In genomic region chr6:42362074-42362473, GRCm38 (mm10) we compare ENCODE assay signal across 24 mouse cellular contexts. TPM values are rescaled to one million over a fixed set of nuclear protein-coding genes. Genes with fewer than 3 reads are reported as not detected.
A peak's percentile ranks its signal among the peaks of the same experiment; 100 is the strongest.
DNase-seq lines count a peak whose midpoint lies in the region; ATAC-seq and TF ChIP-seq lines count a peak whose summit lies in the region.
"Had no signal": no experiment of that assay in that cellular context is flagged by ENCODE, and none has a peak within 500 bp of the region (broad histone marks: within the 10 kb centered on the region; RNA-seq: fewer than 3 reads in every experiment).

No protein-coding gene starts in this region.

- H3K4me3 ChIP-seq in heart, embryonic 14.5 days (ENCODE audit: control insufficient read depth in 1 of 2, insufficient read depth in 1 of 2, low read depth in 1 of 2, low read length in 2 of 2) = no peak overlapping the region
- no peak overlapping the region for H3K4me3 ChIP-seq in heart, embryonic 11.5 days (ENCODE audit: low read depth, low read length)
- no peak overlapping the region for H3K4me3 ChIP-seq in heart, embryonic 16.5 days (ENCODE audit: low read length)
- H3K4me3 ChIP-seq in left cerebral cortex, adult 2 months = no peak overlapping the region
- H3K4me3 ChIP-seq: gastrocnemius, adult 2 months; hindbrain, embryonic 12.5 days; limb, embryonic 13.5 days; liver, embryonic 13.5 days; neural tube, embryonic 12.5 days had no signal

- H3K36me3 ChIP-seq in heart, embryonic 14.5 days (ENCODE audit: control insufficient read depth, insufficient read depth, low read length) = peaks cover 48% of the 10 kb centered on the region
- H3K36me3 ChIP-seq in heart, embryonic 11.5 days (ENCODE audit: control insufficient read depth, insufficient read depth, low read length) = peaks cover 24% of the 10 kb centered on the region
- peaks cover 26% of the 10 kb centered on the region for H3K36me3 ChIP-seq in heart, embryonic 16.5 days (ENCODE audit: control insufficient read depth, insufficient read depth)

- peaks cover 29 to 43% of the 10 kb centered on the region in 2 experiments for H3K4me1 ChIP-seq in heart, embryonic 14.5 days (ENCODE audit: control insufficient read depth in 2 of 2, insufficient read depth in 2 of 2, low read length in 2 of 2)
- peaks cover 42% of the 10 kb centered on the region for H3K4me1 ChIP-seq in heart, embryonic 11.5 days (ENCODE audit: control insufficient read depth, insufficient read depth, low read length)
- H3K4me1 ChIP-seq in heart, embryonic 16.5 days (ENCODE audit: control insufficient read depth, insufficient read depth, low read length) = peaks cover 47% of the 10 kb centered on the region
- H3K4me1 ChIP-seq: hindbrain, embryonic 12.5 days; neural tube, embryonic 12.5 days had no signal

- no peak for TF ChIP-seq CTCF in left cerebral cortex, adult 2 months (IDR thresholded peaks at IDR 0.05)

- H3K4me2 ChIP-seq in heart, embryonic 14.5 days (ENCODE audit: low read length) = no peak overlapping the region
- H3K4me2 ChIP-seq in heart, embryonic 11.5 days = no peak overlapping the region
- H3K4me2 ChIP-seq in heart, embryonic 16.5 days (ENCODE audit: low read depth, low read length) = no peak overlapping the region
- H3K4me2 ChIP-seq: hindbrain, embryonic 12.5 days; limb, embryonic 13.5 days; liver, embryonic 13.5 days; midbrain, embryonic 11.5 days; neural tube, embryonic 12.5 days had no signal

- no peaks in the 10 kb centered on the region for H3K9me3 ChIP-seq in heart, embryonic 14.5 days (ENCODE audit: control insufficient read depth, low read length)
- no peaks in the 10 kb centered on the region for H3K9me3 ChIP-seq in heart, embryonic 11.5 days (replicated peaks; ENCODE audit: control insufficient read depth, low read length)
- no peaks in the 10 kb centered on the region for H3K9me3 ChIP-seq in heart, embryonic 16.5 days (replicated peaks; ENCODE audit: control insufficient read depth, low read length)
- H3K9me3 ChIP-seq: hindbrain, embryonic 12.5 days; limb, embryonic 13.5 days; liver, embryonic 13.5 days; neural tube, embryonic 12.5 days had no signal

- H3K27me3 ChIP-seq in heart, embryonic 14.5 days (ENCODE audit: control insufficient read depth, insufficient read depth, low read length) = no peaks in the 10 kb centered on the region
- H3K27me3 ChIP-seq in heart, embryonic 11.5 days (ENCODE audit: control insufficient read depth, insufficient read depth, low read length) = no peaks in the 10 kb centered on the region
- H3K27me3 ChIP-seq in heart, embryonic 16.5 days (ENCODE audit: control insufficient read depth, insufficient read depth, low read length) = no peaks in the 10 kb centered on the region
- H3K27me3 ChIP-seq: hindbrain, embryonic 12.5 days; limb, embryonic 13.5 days; liver, embryonic 13.5 days; neural tube, embryonic 12.5 days had no signal

- DNase-seq in ovary, adult 18-20 months (ENCODE audit: low spot score) = peak; percentile 68
- DNase-seq in ovary, postnatal 36 days (ENCODE audit: low spot score) = no peak
- no peak for DNase-seq in gastrocnemius, postnatal 36 days
- no peak for DNase-seq in left cerebral cortex, adult 2 months (ENCODE audit: extremely low spot score in 1 of 2, low spot score in 2 of 2)
- DNase-seq: cerebellum, postnatal 25 days; embryo, embryonic 11 days; gastrocnemius, adult 2 months; kidney, adult 18-20 months; liver, embryonic 13.5 days; spleen, adult 18-20 months had no signal

- 38% methylated on average over 1 of the region's 1 CpGs for WGBS in heart, embryonic 14.5 days
- WGBS in heart, embryonic 11.5 days (ENCODE audit: insufficient replicate concordance) = 57% methylated on average over 1 of the region's 1 CpGs
- WGBS in heart, embryonic 16.5 days = 42% methylated on average over 1 of the region's 1 CpGs

- intact Hi-C loops in gastrocnemius, postnatal 36 days (cut with DNase I) = no loop called here
- intact Hi-C loops in left cerebral cortex, adult 2 months (cut with DNase I) = no loop called here

- peak overlapping the region; percentile 10 to 57; a peak in 3 of 4 replicates for H3K27ac ChIP-seq in heart, embryonic 14.5 days (replicated peaks in 1 of 2; ENCODE audit: control insufficient read depth in 1 of 2, insufficient read depth in 1 of 2, low read depth in 2 of 2, low read length in 2 of 2)
- H3K27ac ChIP-seq in heart, embryonic 11.5 days (ENCODE audit: low read depth, low read length) = no peak overlapping the region
- H3K27ac ChIP-seq in heart, embryonic 16.5 days (ENCODE audit: low read length) = peak overlapping the region; percentile 43
- H3K27ac ChIP-seq in left cerebral cortex, adult 2 months = no peak overlapping the region
- H3K27ac ChIP-seq: gastrocnemius, adult 2 months; hindbrain, embryonic 12.5 days; kidney, postnatal 0 days; limb, embryonic 13.5 days; liver, embryonic 13.5 days; neural tube, embryonic 12.5 days had no signal

- H3K9ac ChIP-seq in heart, embryonic 14.5 days (ENCODE audit: low read length) = peak overlapping the region; percentile 30; the same call in 1 of the 2 replicates
- no peak overlapping the region; the same call in 1 of the 2 replicates for H3K9ac ChIP-seq in heart, embryonic 11.5 days (ENCODE audit: low read depth, low read length)
- no peak overlapping the region for H3K9ac ChIP-seq in heart, embryonic 16.5 days (ENCODE audit: low read length)
- H3K9ac ChIP-seq: hindbrain, embryonic 12.5 days; limb, embryonic 13.5 days; liver, embryonic 13.5 days; neural tube, embryonic 12.5 days had no signal

- ATAC-seq in heart, embryonic 14.5 days (ENCODE audit: insufficient number of reproducible peaks, insufficient read depth, low FRiP score, low read depth) = no peak
- ATAC-seq in heart, embryonic 11.5 days (replicated peaks; ENCODE audit: insufficient number of reproducible peaks, low FRiP score, low TSS enrichment) = no peak
- ATAC-seq in heart, embryonic 16.5 days (replicated peaks; ENCODE audit: extremely low read depth, insufficient read depth, low FRiP score) = no peak
- ATAC-seq: forebrain, embryonic 16.5 days had no signal

RNA-seq across cellular contexts. Expression of gene Epha1, which starts 11.0 kb away (rescaled TPM):
- polyA plus RNA-seq in heart, embryonic 14.5 days (2014; fragmentation: Nextera tagmentation; extraction: Ambion mirVana) = 0.96 and 1.1 TPM in 2 replicates
- polyA plus RNA-seq in heart, embryonic 11.5 days (2014; fragmentation: Nextera tagmentation; extraction: Ambion mirVana) = 1.7 and 2.3 TPM in 2 replicates
- polyA plus RNA-seq in heart, embryonic 16.5 days (2015; fragmentation: Nextera tagmentation; extraction: Ambion mirVana) = 1.9 and 2.9 TPM in 2 replicates
- under 1 TPM in 1 of 2 experiments, not detected in 1; 0.10 TPM for total RNA-seq in gastrocnemius, postnatal 36 days (2021)
- under 1 TPM; 0.12 to 0.29 TPM for total RNA-seq in left cerebral cortex, adult 2 months (2021)

RNA-seq across cellular contexts. Expression of gene Zyx, which starts 12.6 kb away (rescaled TPM):
- 167 and 173 TPM in 2 replicates for polyA plus RNA-seq in heart, embryonic 14.5 days (2014; fragmentation: Nextera tagmentation; extraction: Ambion mirVana)
- 159 and 177 TPM in 2 replicates for polyA plus RNA-seq in heart, embryonic 11.5 days (2014; fragmentation: Nextera tagmentation; extraction: Ambion mirVana)
- 152 and 159 TPM in 2 replicates for polyA plus RNA-seq in heart, embryonic 16.5 days (2015; fragmentation: Nextera tagmentation; extraction: Ambion mirVana)
- total RNA-seq in gastrocnemius, postnatal 36 days (2021) = 10 to 100 TPM; 21.9 to 26.6 TPM
- 10 to 100 TPM; 47.6 to 47.8 TPM for total RNA-seq in left cerebral cortex, adult 2 months (2021)

RNA-seq across cellular contexts. Expression of gene Fam131b, which starts 37.6 kb away (rescaled TPM):
- 0.14 and 0.20 TPM in 2 replicates for polyA plus RNA-seq in heart, embryonic 14.5 days (2014; fragmentation: Nextera tagmentation; extraction: Ambion mirVana)
- 0.23 and 0.25 TPM in 2 replicates for polyA plus RNA-seq in heart, embryonic 11.5 days (2014; fragmentation: Nextera tagmentation; extraction: Ambion mirVana)
- polyA plus RNA-seq in heart, embryonic 16.5 days (2015; fragmentation: Nextera tagmentation; extraction: Ambion mirVana) = 0.17 and 0.21 TPM in 2 replicates
- under 1 TPM; 0.25 to 0.26 TPM for total RNA-seq in gastrocnemius, postnatal 36 days (2021)
- total RNA-seq in left cerebral cortex, adult 2 months (2021) = 100 to 1,000 TPM; 111 TPM
- total RNA-seq: granulocyte monocyte progenitor cell, adult 5-6 weeks had no signal
- polyA plus RNA-seq: kidney, postnatal 0 days had no signal

RNA-seq across cellular contexts. Expression of gene Tas2r143, which starts 38.0 kb away (rescaled TPM):
- polyA plus RNA-seq in heart, embryonic 14.5 days (2014; fragmentation: Nextera tagmentation; extraction: Ambion mirVana) = not detected in 2 replicates
- not detected in 2 replicates for polyA plus RNA-seq in heart, embryonic 11.5 days (2014; fragmentation: Nextera tagmentation; extraction: Ambion mirVana)
- not detected in 2 replicates for polyA plus RNA-seq in heart, embryonic 16.5 days (2015; fragmentation: Nextera tagmentation; extraction: Ambion mirVana)
- not detected for total RNA-seq in gastrocnemius, postnatal 36 days (2021)
- not detected for total RNA-seq in left cerebral cortex, adult 2 months (2021)
- total RNA-seq: gastrocnemius, adult 2 months; layer of hippocampus, postnatal 14 days; left cerebral cortex, postnatal 10 days had no signal
- polyA plus RNA-seq: embryonic facial prominence, embryonic 14.5 days; forebrain, embryonic 16.5 days; hindbrain, embryonic 12.5 days; kidney, postnatal 0 days; limb, embryonic 13.5 days; liver, embryonic 13.5 days; midbrain, embryonic 11.5 days; neural tube, embryonic 12.5 days; thymus, postnatal 0 days had no signal

RNA-seq across cellular contexts. Expression of gene Tas2r135, which starts 43.2 kb away (rescaled TPM):
- not detected in 2 replicates for polyA plus RNA-seq in heart, embryonic 14.5 days (2014; fragmentation: Nextera tagmentation; extraction: Ambion mirVana)
- not detected in 2 replicates for polyA plus RNA-seq in heart, embryonic 11.5 days (2014; fragmentation: Nextera tagmentation; extraction: Ambion mirVana)
- polyA plus RNA-seq in heart, embryonic 16.5 days (2015; fragmentation: Nextera tagmentation; extraction: Ambion mirVana) = not detected in 2 replicates
- under 1 TPM in 1 of 2 experiments, not detected in 1; 0.23 TPM for total RNA-seq in gastrocnemius, postnatal 36 days (2021)
- not detected for total RNA-seq in left cerebral cortex, adult 2 months (2021)
- total RNA-seq: gastrocnemius, adult 2 months; granulocyte monocyte progenitor cell, adult 5-6 weeks; left cerebral cortex, postnatal 10 days had no signal
- polyA plus RNA-seq: embryonic facial prominence, embryonic 14.5 days; forebrain, embryonic 16.5 days; hindbrain, embryonic 12.5 days; kidney, postnatal 0 days; limb, embryonic 13.5 days; liver, embryonic 13.5 days; midbrain, embryonic 11.5 days; neural tube, embryonic 12.5 days; thymus, postnatal 0 days had no signal

Comparison
In these comparisons a context has a peak if more than half of its experiments do, and no peak if none do; other contexts are left out.
1. H3K27ac ChIP-seq: peak in heart, embryonic 14.5 days (2 of 2) and heart, embryonic 16.5 days (single experiment); none in heart, embryonic 11.5 days (single experiment) and left cerebral cortex, adult 2 months (single experiment).